Mouse (Mus musculus) brain, embryonic 14.5 days (tissue): Measurements from ENCODE around the gene Rbpj.

ENCODE experiments used
- CTCF ChIP-seq: fragments of 200-500 bp; IDR thresholded peaks from 2 replicates; pipeline ENCODE4 v1.5.1; 2012; ENCODE audit warnings: inconsistent platforms, mild to moderate bottlenecking, moderate library complexity, borderline replicate concordance; ENCODE audit not compliant: insufficient read depth, insufficient read length; ENCODE audit errors: extremely low read depth
- POLR2A ChIP-seq: fragments of 200-500 bp; IDR thresholded peaks from 2 replicates; pipeline ENCODE4 v1.6.1; 2012; ENCODE audit warnings: mild to moderate bottlenecking, inconsistent platforms, borderline replicate concordance; ENCODE audit not compliant: poor library complexity, insufficient read depth, insufficient read length, severe bottlenecking; ENCODE audit errors: extremely low read depth

DNA sequence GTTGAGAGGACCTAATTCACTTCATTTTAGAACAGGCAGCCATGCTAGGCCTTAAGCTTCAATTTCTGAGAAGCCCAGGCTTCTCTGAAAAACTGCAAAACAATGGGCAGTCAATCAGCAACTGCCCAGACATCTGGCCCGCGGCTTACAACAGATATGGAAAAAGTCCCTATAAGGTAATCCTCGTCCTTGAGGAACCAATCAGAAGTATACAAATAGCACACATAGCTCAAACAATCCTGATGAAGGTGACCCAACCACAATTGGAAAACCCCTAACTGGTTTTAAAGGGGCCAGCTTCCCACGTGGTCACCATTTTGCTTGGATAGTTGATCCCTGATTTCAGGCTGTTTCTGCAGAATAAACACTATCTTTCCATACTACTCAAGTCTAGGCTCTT, 89.0 kb downstream of the Rbpj start:
- no peak for TF ChIP-seq CTCF
- no peak for TF ChIP-seq POLR2A
